Mouse (Mus musculus): ENCODE data around the gene Babam2.

DNA sequence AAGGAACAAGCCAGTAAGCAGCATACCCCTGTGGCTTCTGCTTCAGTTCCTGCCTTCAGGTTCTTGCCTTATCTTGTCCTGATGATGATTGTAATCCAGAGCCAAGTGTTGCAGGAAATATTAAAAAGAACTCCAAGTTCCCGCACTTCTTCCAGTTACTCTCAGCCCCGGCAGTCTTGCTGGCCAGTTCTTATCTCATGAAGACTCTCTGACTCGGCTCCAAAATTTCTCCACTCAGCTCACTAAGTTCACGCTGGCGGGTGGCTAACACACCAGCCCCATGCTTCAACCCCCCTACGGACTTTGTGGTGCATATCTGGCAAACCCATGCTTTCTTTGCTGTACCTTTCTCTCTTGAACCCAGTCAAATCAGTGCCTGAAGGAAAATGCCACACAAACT is 77.5 kb downstream of the Babam2 start:
- no peak for TF ChIP-seq EP300 (IDR thresholded peaks at IDR 0.05; ENCODE audit: insufficient read depth, low read depth, low read length)
- no peak for TF ChIP-seq CTCF (IDR thresholded peaks at IDR 0.05)
- no peak for TF ChIP-seq POLR2A (IDR thresholded peaks at IDR 0.05; ENCODE audit: insufficient read depth, low read depth, low read length)
